ENCODE assay signal across 9 mouse cellular contexts in genomic region chr5:135724536-135725322, GRCm38 (mm10). TPM values are rescaled to one million over a fixed set of nuclear protein-coding genes. Genes with fewer than 3 reads are reported as not detected.
DNase-seq lines count a peak whose midpoint lies in the region; ATAC-seq and TF ChIP-seq lines count a peak whose summit lies in the region.
"Had no signal": no experiment of that assay in that cellular context is flagged by ENCODE, and none has a peak within 500 bp of the region (broad histone marks: within the 10 kb centered on the region; RNA-seq: fewer than 3 reads in every experiment).

No protein-coding gene starts in this region.

- peaks cover 48% of the 10 kb centered on the region for H3K36me3 ChIP-seq in E14TG2a.4 (ENCODE audit: insufficient read depth, low read length)
- peaks cover 12% of the 10 kb centered on the region; the same call in 1 of the 2 replicates for H3K36me3 ChIP-seq in forebrain, embryonic 15.5 days
- H3K36me3 ChIP-seq in liver, embryonic 12.5 days = peaks cover 24% of the 10 kb centered on the region

- H3K27ac ChIP-seq in forebrain, embryonic 15.5 days (replicated peaks) = peak overlapping the region; percentile 95
- 0 out of 2 replicates have a peak overlapping the region, but pooled peaks have one; percentile 31 for H3K27ac ChIP-seq in liver, embryonic 12.5 days

- peaks cover 66% of the 10 kb centered on the region for H3K4me1 ChIP-seq in E14TG2a.4 (replicated peaks; ENCODE audit: low read depth, low read length)
- peaks cover 59% of the 10 kb centered on the region for H3K4me1 ChIP-seq in forebrain, embryonic 15.5 days
- peaks cover 25% of the 10 kb centered on the region; the same call in 1 of the 2 replicates for H3K4me1 ChIP-seq in liver, embryonic 12.5 days

- peak; percentile 87 for ATAC-seq in forebrain, embryonic 15.5 days (replicated peaks)
- ATAC-seq in liver, embryonic 12.5 days = no peak

- 3% methylated on average over 9 of the region's 9 CpGs for WGBS in forebrain, embryonic 15.5 days
- 60% methylated on average over 9 of the region's 9 CpGs for WGBS in liver, embryonic 12.5 days (ENCODE audit: insufficient replicate concordance)

- no peaks in the 10 kb centered on the region for H3K9me3 ChIP-seq in E14TG2a.4 (ENCODE audit: low read length)
- no peaks in the 10 kb centered on the region for H3K9me3 ChIP-seq in forebrain, embryonic 15.5 days
- no peaks in the 10 kb centered on the region for H3K9me3 ChIP-seq in liver, embryonic 12.5 days (replicated peaks)
- H3K9me3 ChIP-seq: megakaryocyte, embryonic 14.5 days had no signal

- peak; percentile 64 for DNase-seq in 3T3-L1 (ENCODE audit: low read depth, low spot score)
- no peak for DNase-seq in T-cell, adult 2 months (ENCODE audit: low spot score)
- no peak for DNase-seq in ovary, postnatal 10 days (ENCODE audit: low spot score)
- no peak for DNase-seq in left cerebral cortex, postnatal 25 days (ENCODE audit: low spot score in 2 of 2)
- no peak for DNase-seq in ovary, postnatal 36 days (ENCODE audit: low spot score)

- peak overlapping the region; percentile 43 for H3K4me2 ChIP-seq in forebrain, embryonic 15.5 days (replicated peaks)
- no peak overlapping the region for H3K4me2 ChIP-seq in liver, embryonic 12.5 days

- no peak for TF ChIP-seq CTCF in E14TG2a.4 (conservative IDR thresholded peaks at IDR 0.05; ENCODE audit: low read length)

- intact Hi-C loops in left cerebral cortex, postnatal 25 days (cut with DNase I) = no loop called here

- peak overlapping the region; percentile 42 for H3K9ac ChIP-seq in forebrain, embryonic 15.5 days (replicated peaks)
- H3K9ac ChIP-seq in liver, embryonic 12.5 days = no peak overlapping the region

- H3K4me3 ChIP-seq in E14TG2a.4 (replicated peaks; ENCODE audit: low read length) = peak overlapping the region; percentile 56
- H3K4me3 ChIP-seq in forebrain, embryonic 15.5 days = peak overlapping the region; percentile 31; the same call in 1 of the 2 replicates
- H3K4me3 ChIP-seq in liver, embryonic 12.5 days = no peak overlapping the region
- H3K4me3 ChIP-seq: megakaryocyte, embryonic 14.5 days had no signal

- H3K27me3 ChIP-seq in E14TG2a.4 (ENCODE audit: insufficient read depth, low read length) = no peaks in the 10 kb centered on the region
- H3K27me3 ChIP-seq in forebrain, embryonic 15.5 days = no peaks in the 10 kb centered on the region
- no peaks in the 10 kb centered on the region for H3K27me3 ChIP-seq in liver, embryonic 12.5 days (replicated peaks)

RNA-seq across cellular contexts. Expression of gene Tmem120a, which starts 19.5 kb away (rescaled TPM):
- 74.9 and 80.7 TPM in 2 replicates for polyA plus RNA-seq in forebrain, embryonic 15.5 days (2015; fragmentation: Nextera tagmentation; extraction: Ambion mirVana)
- polyA plus RNA-seq in liver, embryonic 12.5 days (2016; fragmentation: Nextera tagmentation; extraction: Ambion mirVana) = 17.4 and 21.5 TPM in 2 replicates
- total RNA-seq in left cerebral cortex, postnatal 25 days (2021) = 10 to 100 TPM; 13.5 to 18.7 TPM

RNA-seq across cellular contexts. Expression of gene Styxl1, which starts 53.5 kb away (rescaled TPM):
- 0.34 TPM in 2 replicates for polyA plus RNA-seq in forebrain, embryonic 15.5 days (2015; fragmentation: Nextera tagmentation; extraction: Ambion mirVana)
- polyA plus RNA-seq in liver, embryonic 12.5 days (2016; fragmentation: Nextera tagmentation; extraction: Ambion mirVana) = 0.16 TPM in 1 of 2 replicates, not detected in the other
- total RNA-seq in left cerebral cortex, postnatal 25 days (2021) = not detected

RNA-seq across cellular contexts. Expression of gene Mdh2, which starts 53.6 kb away (rescaled TPM):
- polyA plus RNA-seq in forebrain, embryonic 15.5 days (2015; fragmentation: Nextera tagmentation; extraction: Ambion mirVana) = 554 and 557 TPM in 2 replicates
- polyA plus RNA-seq in liver, embryonic 12.5 days (2016; fragmentation: Nextera tagmentation; extraction: Ambion mirVana) = 451 and 473 TPM in 2 replicates
- 100 to 1,000 TPM; 389 to 397 TPM for total RNA-seq in left cerebral cortex, postnatal 25 days (2021)

RNA-seq across cellular contexts. Expression of gene Por, which starts 54.9 kb away (rescaled TPM):
- polyA plus RNA-seq in forebrain, embryonic 15.5 days (2015; fragmentation: Nextera tagmentation; extraction: Ambion mirVana) = 108 and 111 TPM in 2 replicates
- polyA plus RNA-seq in liver, embryonic 12.5 days (2016; fragmentation: Nextera tagmentation; extraction: Ambion mirVana) = 34.7 and 36.6 TPM in 2 replicates
- 10 to 100 TPM; 84.4 to 91.2 TPM for total RNA-seq in left cerebral cortex, postnatal 25 days (2021)
